Mouse (Mus musculus) MEL (cell line): Measurements from ENCODE around the gene Prok1. TPM values are rescaled to one million over a fixed set of nuclear protein-coding genes. Genes with fewer than 3 reads are reported as not detected.

ENCODE experiments used
- DNase-seq: peaks from one replicate; pipeline ENCODE4 v3.0.0; 2011; ENCODE audit warnings: low read depth, low spot score
- H3K27ac ChIP-seq: 2 replicates; pipeline ENCODE4 v1.5.1; 2012; ENCODE audit warnings: low read depth, mild to moderate bottlenecking, control low read depth, low read length, moderate library complexity; ENCODE audit not compliant: control insufficient read depth
- H3K27me3 ChIP-seq, 2 experiments: fragments of 150-350 bp in 1 of 2; sonication (generic) in 1 of 2; 2 replicates each; pipeline ENCODE4 v1.6.1; 2012; ENCODE audit warnings: low read length in 2 of 2, mild to moderate bottlenecking in 2 of 2, improper control_type of control experiment in 1 of 2, moderate library complexity in 1 of 2; ENCODE audit not compliant: insufficient read depth in 2 of 2, control insufficient read depth in 1 of 2
- H3K36me3 ChIP-seq, 2 experiments: 2 replicates each; pipeline ENCODE4 v1.6.1; 2012 to 2014; ENCODE audit warnings: low read length in 2 of 2, improper control_type of control experiment in 1 of 2, inconsistent platforms in 1 of 2, mild to moderate bottlenecking in 1 of 2; ENCODE audit not compliant: insufficient read depth in 2 of 2, control insufficient read depth in 1 of 2
- H3K4me1 ChIP-seq, 2 experiments: fragments of 150-350 bp in 1 of 2; sonication (generic) in 1 of 2; 2 replicates each; pipeline ENCODE4 v1.6.1; 2012; ENCODE audit warnings: low read length in 2 of 2, improper control_type of control experiment in 1 of 2, mild to moderate bottlenecking in 1 of 2; ENCODE audit not compliant: insufficient read depth in 2 of 2, control insufficient read depth in 1 of 2
- H3K4me3 ChIP-seq, 2 experiments: fragments of 150-350 bp in 1 of 2; sonication (generic) in 1 of 2; 2 replicates each; pipeline ENCODE4 v1.5.1; 2012; ENCODE audit warnings: low read depth in 2 of 2, low read length in 2 of 2, mild to moderate bottlenecking in 2 of 2, moderate library complexity in 2 of 2, control low read depth in 1 of 2, improper control_type of control experiment in 1 of 2; ENCODE audit not compliant: control insufficient read depth in 1 of 2, insufficient read depth in 1 of 2
- H3K79me2 ChIP-seq: 2 replicates; pipeline ENCODE4 v1.6.1; 2012; ENCODE audit warnings: mild to moderate bottlenecking, low read length, moderate library complexity; ENCODE audit not compliant: control insufficient read depth, poor library complexity, insufficient read depth
- H3K9ac ChIP-seq: 2 replicates; pipeline ENCODE4 v1.6.1; 2012; ENCODE audit warnings: low read depth, mild to moderate bottlenecking, control low read depth, low read length, moderate library complexity; ENCODE audit not compliant: control insufficient read depth, poor library complexity, severe bottlenecking
- H3K9me3 ChIP-seq: fragments of 150-350 bp; sonication (generic); replicated peaks from 2 replicates; pipeline ENCODE4 v1.6.1; 2012; ENCODE audit warnings: mild to moderate bottlenecking, low read length, improper control_type of control experiment, moderate library complexity; ENCODE audit not compliant: insufficient read depth
- CHD1 ChIP-seq: IDR thresholded peaks from 2 replicates; pipeline ENCODE4 v1.6.1; 2012; ENCODE audit warnings: low read depth, mild to moderate bottlenecking, inconsistent platforms, low read length, improper control_type of control experiment
- E2F4 ChIP-seq: IDR thresholded peaks from 2 replicates; pipeline ENCODE4 v1.6.1; 2011; ENCODE audit warnings: low read depth, low read length, improper control_type of control experiment, borderline replicate concordance
- ELF1 ChIP-seq: IDR thresholded peaks from 2 replicates; pipeline ENCODE4 v1.6.1; 2014; ENCODE audit warnings: low read depth, mild to moderate bottlenecking, inconsistent platforms, low read length, improper control_type of control experiment, moderate library complexity
- EP300 ChIP-seq, 2 experiments: IDR thresholded peaks; 2 replicates each; pipeline ENCODE4 v1.6.1; 2011; ENCODE audit warnings: improper control_type of control experiment in 2 of 2, low read length in 2 of 2, low read depth in 1 of 2, mild to moderate bottlenecking in 1 of 2
- GABPA ChIP-seq: IDR thresholded peaks from 2 replicates; pipeline ENCODE4 v1.6.1; 2012; ENCODE audit warnings: low read depth, mild to moderate bottlenecking, inconsistent platforms, low read length, improper control_type of control experiment, moderate library complexity
- GATA1 ChIP-seq: IDR thresholded peaks from 2 replicates; pipeline ENCODE4 v1.6.1; 2011; ENCODE audit warnings: low read depth, low read length, improper control_type of control experiment
- HCFC1 ChIP-seq: IDR thresholded peaks from 2 replicates; pipeline ENCODE4 v1.6.1; 2012; ENCODE audit warnings: low read depth, mild to moderate bottlenecking, inconsistent platforms, low read length, improper control_type of control experiment, moderate library complexity
- JUND ChIP-seq: IDR thresholded peaks from 2 replicates; pipeline ENCODE4 v1.6.1; 2011; ENCODE audit warnings: low read depth, mild to moderate bottlenecking, improper control_type of control experiment, low read length
- MAZ ChIP-seq: IDR thresholded peaks from 2 replicates; pipeline ENCODE4 v1.6.1; 2012; ENCODE audit warnings: low read depth, mild to moderate bottlenecking, inconsistent platforms, low read length, improper control_type of control experiment
- MXI1 ChIP-seq: IDR thresholded peaks from 2 replicates; pipeline ENCODE4 v1.6.1; 2011; ENCODE audit warnings: mild to moderate bottlenecking, low read depth, low read length, improper control_type of control experiment
- NELFE ChIP-seq: IDR thresholded peaks from 2 replicates; pipeline ENCODE4 v1.6.1; 2011; ENCODE audit warnings: low read depth, low read length, improper control_type of control experiment
- NRF1 ChIP-seq: IDR thresholded peaks from 2 replicates; pipeline ENCODE4 v1.6.1; 2014; ENCODE audit warnings: low read depth, mild to moderate bottlenecking, inconsistent platforms, low read length, improper control_type of control experiment, moderate library complexity; ENCODE audit not compliant: poor library complexity, insufficient read depth, severe bottlenecking
- POLR2A ChIP-seq, 2 experiments: IDR thresholded peaks; 2 replicates each; pipeline ENCODE4 v1.6.1; 2011 to 2012; ENCODE audit warnings: low read length in 2 of 2, mild to moderate bottlenecking in 2 of 2, control low read depth in 1 of 2, improper control_type of control experiment in 1 of 2, low read depth in 1 of 2, moderate library complexity in 1 of 2; ENCODE audit not compliant: control insufficient read depth in 1 of 2, insufficient read depth in 1 of 2, poor library complexity in 1 of 2
- POLR2AphosphoS2 ChIP-seq: IDR thresholded peaks from 2 replicates; pipeline ENCODE4 v1.6.1; 2011; ENCODE audit warnings: low read length, improper control_type of control experiment
- POLR2AphosphoS5 ChIP-seq: IDR thresholded peaks from 2 replicates; pipeline ENCODE4 v1.6.1; 2012; ENCODE audit warnings: low read depth, borderline replicate concordance, mild to moderate bottlenecking, inconsistent platforms, low read length, moderate library complexity, mixed read lengths
- RCOR1 ChIP-seq: IDR thresholded peaks from 2 replicates; pipeline ENCODE4 v1.6.1; 2012; ENCODE audit warnings: low read depth, mild to moderate bottlenecking, inconsistent platforms, low read length, improper control_type of control experiment
- SMC3 ChIP-seq: IDR thresholded peaks from 2 replicates; pipeline ENCODE4 v1.6.1; 2011; ENCODE audit warnings: low read depth, low read length, improper control_type of control experiment
- TCF12 ChIP-seq: IDR thresholded peaks from 2 replicates; pipeline ENCODE4 v1.6.1; 2014; ENCODE audit warnings: low read depth, mild to moderate bottlenecking, inconsistent platforms, low read length, improper control_type of control experiment, moderate library complexity
- USF1 ChIP-seq: IDR thresholded peaks from 2 replicates; pipeline ENCODE4 v1.6.1; 2014; ENCODE audit warnings: low read depth, mild to moderate bottlenecking, inconsistent platforms, low read length, improper control_type of control experiment, moderate library complexity
- USF2 ChIP-seq, 2 experiments: IDR thresholded peaks; 2 replicates each; pipeline ENCODE4 v1.6.1; 2011 to 2012; ENCODE audit warnings: improper control_type of control experiment in 2 of 2, low read length in 2 of 2, borderline replicate concordance in 1 of 2, inconsistent platforms in 1 of 2, low read depth in 1 of 2, mild to moderate bottlenecking in 1 of 2; ENCODE audit not compliant: insufficient read depth in 1 of 2
- ZKSCAN1 ChIP-seq: IDR thresholded peaks from 2 replicates; pipeline ENCODE4 v1.6.1; 2012; ENCODE audit warnings: low read depth, mild to moderate bottlenecking, inconsistent platforms, low read length, improper control_type of control experiment, moderate library complexity
- ZNF384 ChIP-seq: IDR thresholded peaks from 2 replicates; pipeline ENCODE4 v1.6.1; 2012; ENCODE audit warnings: low read depth, mild to moderate bottlenecking, inconsistent platforms, low read length, improper control_type of control experiment
- polyA plus RNA-seq, 2 experiments: library from polyadenylated mRNA; stranded (reverse) in 1 of 2; unstranded in 1 of 2; fragments of >175 nt in 1 of 2; fragments of >200 nt in 1 of 2; gene quantifications; 2 replicates each; pipeline versions ENCODE4 v1.2.1 to v1.2.4; 2012; ENCODE audit warnings: low replicate concordance in 2 of 2, low read depth in 1 of 2; ENCODE audit not compliant: insufficient read length in 2 of 2, insufficient read depth in 1 of 2, missing spikeins in 1 of 2
- total RNA-seq: library from RNA; depleted of rRNA; stranded (reverse); fragments of 300-350 nt; gene quantifications from 2 replicates; pipeline ENCODE4 v1.2.3, GENCODE M21; 2012

Prok1 gene
- total and polyA plus RNA-seq, 3 experiments, result not detected

DNA sequence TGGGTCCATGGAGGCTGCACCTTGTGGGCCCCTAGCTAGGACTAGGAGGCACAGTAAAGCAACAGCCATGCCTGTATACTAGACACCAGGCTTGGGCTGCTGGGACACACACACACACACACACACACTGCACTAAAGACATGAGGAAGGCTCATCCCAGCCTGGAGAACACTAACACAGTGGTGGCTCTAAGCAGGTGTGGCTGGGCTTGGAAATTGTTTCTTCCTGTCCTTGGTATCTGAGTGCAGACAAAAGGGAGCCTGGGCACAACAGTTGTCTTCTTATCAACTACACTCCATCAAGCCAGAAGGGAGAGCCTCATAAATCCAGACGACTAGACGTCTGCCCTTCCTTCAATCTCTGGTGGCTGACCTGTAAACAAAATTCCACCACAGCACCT is 10.8 kb upstream of the Prok1 start:
- Histone ChIP-seq H3K9ac (no peak overlapping the region), H3K27ac (no peak overlapping the region), H3K36me3 (no peaks in the 10 kb centered on the region), H3K27me3 (peaks cover 15 to 21% of the 10 kb centered on the region in 2 experiments), H3K79me2 (no peaks in the 10 kb centered on the region), H3K4me1 (no peaks in the 10 kb centered on the region), H3K9me3 (no peaks in the 10 kb centered on the region), H3K4me3 (no peak overlapping the region)
- no peak for TF ChIP-seq GATA1
- no peak for TF ChIP-seq ZKSCAN1
- no peak for TF ChIP-seq NRF1
- TF ChIP-seq JUND, result no peak
- TF ChIP-seq NELFE, result no peak
- no peak for TF ChIP-seq USF1
- no peak for TF ChIP-seq MXI1
- TF ChIP-seq SMC3, result no peak
- no peak for TF ChIP-seq HCFC1
- no peak for TF ChIP-seq EP300 (IDR thresholded peaks at IDR 0.05; ENCODE audit: low read depth in 1 of 2, low read length in 2 of 2)
- no peak for TF ChIP-seq POLR2AphosphoS5
- no peak for TF ChIP-seq ZNF384
- TF ChIP-seq POLR2AphosphoS2, result no peak
- TF ChIP-seq MAZ, result no peak
- DNase-seq, result no peak

DNA sequence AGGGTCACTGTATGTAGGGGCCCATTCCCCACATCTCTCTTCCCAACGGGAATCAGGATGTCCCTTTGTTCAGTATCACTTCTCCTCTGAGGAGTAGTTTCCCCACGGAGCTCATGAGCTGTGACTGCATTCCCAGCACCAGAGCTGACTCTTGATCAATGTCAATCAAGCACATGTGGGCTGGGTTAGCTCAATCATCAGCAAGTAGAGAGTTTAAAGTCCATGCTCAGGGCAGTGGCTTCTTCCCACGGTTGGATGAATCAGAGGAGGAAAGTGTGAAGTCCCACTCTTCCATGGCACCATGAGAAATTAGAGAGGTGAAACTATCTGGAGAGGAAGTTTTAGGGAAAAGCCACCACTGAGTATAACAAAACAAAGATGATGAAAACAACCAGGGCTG is 9.5 kb upstream of the Prok1 start:
- Histone ChIP-seq H3K79me2 (no peaks in the 10 kb centered on the region), H3K4me3 (no peak overlapping the region), H3K27ac (no peak overlapping the region), H3K36me3 (no peaks in the 10 kb centered on the region), H3K4me1 (no peaks in the 10 kb centered on the region), H3K27me3 (peaks cover 24 to 26% of the 10 kb centered on the region in 2 experiments), H3K9ac (no peak overlapping the region), H3K9me3 (no peaks in the 10 kb centered on the region)
- TF ChIP-seq HCFC1 (no peak), RCOR1 (no peak), E2F4 (no peak), JUND (no peak)
- DNase-seq, result no peak

DNA sequence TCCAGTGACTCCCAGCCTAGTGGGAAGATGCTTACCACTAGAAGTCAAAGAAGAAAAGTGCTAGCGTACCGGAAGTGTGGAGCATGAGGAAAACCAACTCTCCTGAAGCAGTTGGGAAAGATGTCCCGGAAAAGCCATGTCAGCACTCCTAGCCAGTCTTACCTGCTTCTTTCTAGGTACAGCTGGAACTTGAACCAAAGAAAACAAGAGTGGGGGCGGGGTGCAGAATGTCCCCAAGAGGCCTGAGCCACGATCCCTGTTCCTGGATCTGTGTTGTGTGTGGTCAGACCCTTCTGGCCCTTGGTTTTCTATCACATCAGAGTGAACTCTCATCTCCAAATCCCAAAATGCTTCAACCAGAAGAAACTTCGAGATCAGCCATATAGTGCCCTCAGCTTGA is 7.4 kb upstream of the Prok1 start:
- H3K9me3 ChIP-seq, result no peaks in the 10 kb centered on the region
- peaks cover 28 to 31% of the 10 kb centered on the region in 2 experiments for H3K27me3 ChIP-seq
- H3K4me3 ChIP-seq, result no peak overlapping the region
- no peak for DNase-seq
- no peak overlapping the region for H3K9ac ChIP-seq
- no peaks in the 10 kb centered on the region for H3K36me3 ChIP-seq
- no peak for TF ChIP-seq TCF12
- no peak for TF ChIP-seq GABPA
- TF ChIP-seq GATA1, result no peak
- TF ChIP-seq CHD1, result no peak
- no peak for TF ChIP-seq SMC3
- TF ChIP-seq ELF1, result no peak
- TF ChIP-seq USF2 (IDR thresholded peaks at IDR 0.05; ENCODE audit: borderline replicate concordance in 1 of 2, insufficient read depth in 1 of 2, low read depth in 1 of 2, low read length in 2 of 2), result no peak
- no peak for TF ChIP-seq POLR2A (IDR thresholded peaks at IDR 0.05; ENCODE audit: control insufficient read depth in 1 of 2, insufficient read depth in 1 of 2, low read depth in 1 of 2, low read length in 2 of 2, poor library complexity in 1 of 2)
- TF ChIP-seq JUND, result no peak
- TF ChIP-seq, all 39 proteins: peak for 0
- Histone ChIP-seq H3K79me2 (no peaks in the 10 kb centered on the region), H3K27ac (no peak overlapping the region), H3K4me1 (no peaks in the 10 kb centered on the region)
